In genomic region chr3:104713836-104714631, GRCm38 (mm10) we compare ENCODE assay signal across 8 mouse cellular contexts.
DNase-seq lines count a peak whose midpoint lies in the region; ATAC-seq and TF ChIP-seq lines count a peak whose summit lies in the region.

No protein-coding gene starts in this region.

- 0 out of 2 replicates have a peak, but pooled peaks have one; percentile 58 for ATAC-seq in heart, embryonic 12.5 days (ENCODE audit: insufficient number of reproducible peaks, low FRiP score)
- ATAC-seq in kidney, embryonic 16.5 days (ENCODE audit: low FRiP score, low TSS enrichment), result peak; percentile 81

- H3K4me3 ChIP-seq in embryonic fibroblast, embryonic 13.5 days (ENCODE audit: insufficient read depth, low read length), result no peak overlapping the region
- 0 out of 2 replicates have a peak overlapping the region, but pooled peaks have one; percentile 15 for H3K4me3 ChIP-seq in heart, embryonic 12.5 days
- peak overlapping the region; percentile 2 for H3K4me3 ChIP-seq in kidney, embryonic 16.5 days (ENCODE audit: low read length)
- H3K4me3 ChIP-seq in liver, adult 2 months (ENCODE audit: insufficient read depth, low read depth, low read length), result no peak overlapping the region

- H3K27ac ChIP-seq in embryonic fibroblast, embryonic 13.5 days (ENCODE audit: insufficient read depth, low read length), result no peak overlapping the region
- no peak overlapping the region for H3K27ac ChIP-seq in heart, embryonic 12.5 days (ENCODE audit: poor library complexity, severe bottlenecking)
- H3K27ac ChIP-seq in kidney, embryonic 16.5 days (ENCODE audit: low read length), result no peak overlapping the region
- H3K27ac ChIP-seq in liver, adult 2 months (replicated peaks; ENCODE audit: insufficient read depth, low read depth, low read length), result no peak overlapping the region

- no peaks in the 10 kb centered on the region for H3K36me3 ChIP-seq in heart, embryonic 12.5 days
- H3K36me3 ChIP-seq in kidney, embryonic 16.5 days (ENCODE audit: insufficient read depth, low read length), result no peaks in the 10 kb centered on the region
- no peaks in the 10 kb centered on the region for H3K36me3 ChIP-seq in liver, adult 2 months (ENCODE audit: control insufficient read depth, insufficient read depth, low read length)
- no peaks in the 10 kb centered on the region for H3K36me3 ChIP-seq in splenic B cell, adult 2 months (ENCODE audit: control insufficient read depth, insufficient read depth, low read length, poor library complexity, severe bottlenecking)

- H3K9ac ChIP-seq in heart, embryonic 12.5 days, result peak overlapping the region; percentile 34; the same call in 1 of the 2 replicates
- H3K9ac ChIP-seq in kidney, embryonic 16.5 days (replicated peaks; ENCODE audit: low read length), result no peak overlapping the region
- H3K9ac ChIP-seq in liver, adult 2 months (ENCODE audit: low read depth, low read length), result 0 out of 2 replicates have a peak overlapping the region, but pooled peaks have one; percentile 12

- H3K27me3 ChIP-seq in heart, embryonic 12.5 days (replicated peaks), result no peaks in the 10 kb centered on the region
- no peaks in the 10 kb centered on the region for H3K27me3 ChIP-seq in kidney, embryonic 16.5 days (ENCODE audit: insufficient read depth, low read length)
- no peaks in the 10 kb centered on the region for H3K27me3 ChIP-seq in liver, adult 2 months (ENCODE audit: control insufficient read depth, insufficient read depth, low read length)
- no peaks in the 10 kb centered on the region for H3K27me3 ChIP-seq in splenic B cell, adult 2 months (ENCODE audit: control insufficient read depth, insufficient read depth, low read length, poor library complexity, severe bottlenecking)

- H3K79me2 ChIP-seq in liver, adult 2 months (ENCODE audit: control insufficient read depth, insufficient read depth, low read length), result no peaks in the 10 kb centered on the region

- peak; percentile 72 to 75 for DNase-seq in B cell, adult 2 months
- peak; percentile 89 for DNase-seq in brain, adult 2 months (ENCODE audit: low read depth, low spot score)
- peak; percentile 55 for DNase-seq in liver, adult 2 months (ENCODE audit: extremely low read depth, low read depth, low spot score)
- peak; percentile 82 for DNase-seq in naive thymus-derived CD4-positive, alpha-beta T cell, adult 2 months (ENCODE audit: low read depth)
- peak; percentile 78 for DNase-seq in splenic B cell, adult 2 months (ENCODE audit: low read depth, low spot score)

- H3K4me1 ChIP-seq in embryonic fibroblast, embryonic 13.5 days (ENCODE audit: control insufficient read depth, insufficient read depth, low read length), result no peaks in the 10 kb centered on the region
- H3K4me1 ChIP-seq in heart, embryonic 12.5 days (replicated peaks), result peaks cover 21% of the 10 kb centered on the region
- no peaks in the 10 kb centered on the region for H3K4me1 ChIP-seq in kidney, embryonic 16.5 days (ENCODE audit: insufficient read depth, low read length)
- no peaks in the 10 kb centered on the region; the same call in 1 of the 2 replicates for H3K4me1 ChIP-seq in liver, adult 2 months (ENCODE audit: control insufficient read depth, insufficient read depth, low read length)

- H3K9me3 ChIP-seq in heart, embryonic 12.5 days (replicated peaks), result peaks cover 5% of the 10 kb centered on the region; the same call in 1 of the 2 replicates
- H3K9me3 ChIP-seq in kidney, embryonic 16.5 days (ENCODE audit: low read length), result no peaks in the 10 kb centered on the region

- TF ChIP-seq CTCF in embryonic fibroblast, embryonic 13.5 days (IDR thresholded peaks at IDR 0.05; ENCODE audit: borderline replicate concordance, insufficient read depth, low read length), result peak; percentile 97
- TF ChIP-seq CTCF in liver, adult 2 months (IDR thresholded peaks at IDR 0.05; ENCODE audit: low read depth, low read length), result peak; percentile 99

- WGBS in heart, embryonic 12.5 days, result 25% methylated on average over 8 of the region's 8 CpGs
- 25% methylated on average over 8 of the region's 8 CpGs for WGBS in kidney, embryonic 16.5 days
- 21% methylated on average over 8 of the region's 8 CpGs for WGBS in liver, adult 2 months

- H3K4me2 ChIP-seq in heart, embryonic 12.5 days, result peak overlapping the region; percentile 57
- peak overlapping the region; percentile 39 for H3K4me2 ChIP-seq in kidney, embryonic 16.5 days (replicated peaks; ENCODE audit: low read depth, low read length)

- TF ChIP-seq POLR2A in embryonic fibroblast, embryonic 13.5 days (IDR thresholded peaks at IDR 0.05; ENCODE audit: low read depth, low read length), result no peak
- TF ChIP-seq POLR2A in liver, adult 2 months (IDR thresholded peaks at IDR 0.05; ENCODE audit: extremely low read depth, insufficient read depth, low read length), result no peak

Comparison
In these comparisons a context has a peak if more than half of its experiments do, and no peak if none do; other contexts are left out.
1. H3K4me3 ChIP-seq: peak in heart, embryonic 12.5 days (single experiment) and kidney, embryonic 16.5 days (single experiment); none in embryonic fibroblast, embryonic 13.5 days (single experiment) and liver, adult 2 months (single experiment).
2. Peak in every context shown above with its lines, with median percentiles within 50 percentile points of each other: DNase-seq.